Mouse (Mus musculus) kidney, adult 2 months (tissue): Measurements from ENCODE around the gene Spen.

ENCODE experiments used
- CTCF ChIP-seq: fragments of 200-500 bp; conservative IDR thresholded peaks from 2 replicates; pipeline ENCODE4 v1.5.1; 2011; ENCODE audit warnings: low read depth, mild to moderate bottlenecking, control low read depth, low read length, moderate library complexity, mixed read lengths; ENCODE audit not compliant: insufficient read depth, insufficient read length
- POLR2A ChIP-seq: fragments of 200-500 bp; IDR thresholded peaks from one replicate; pipeline ENCODE4 v1.6.1; 2011; ENCODE audit warnings: low read depth, low read length, control low read depth

- TF ChIP-seq POLR2A (no peak), CTCF (no peak)
Observed at GRCm38 (mm10) chr4:141459766-141460165, 78.6 kb downstream of the Spen start.
